Mouse (Mus musculus) kidney, postnatal 10 days (tissue): Measurements from ENCODE around the gene Dppa5a.
"Not testable (repeated sequence)": the region's sequence is repeated elsewhere in the genome, so short reads cannot be mapped to it uniquely, and the experiment has no call there.

ENCODE experiments used
- DNase-seq: peaks from one replicate; pipeline ENCODE4 v3.0.0; 2021; ENCODE audit warnings: mixed read lengths

Gene Dppa5a

DNA sequence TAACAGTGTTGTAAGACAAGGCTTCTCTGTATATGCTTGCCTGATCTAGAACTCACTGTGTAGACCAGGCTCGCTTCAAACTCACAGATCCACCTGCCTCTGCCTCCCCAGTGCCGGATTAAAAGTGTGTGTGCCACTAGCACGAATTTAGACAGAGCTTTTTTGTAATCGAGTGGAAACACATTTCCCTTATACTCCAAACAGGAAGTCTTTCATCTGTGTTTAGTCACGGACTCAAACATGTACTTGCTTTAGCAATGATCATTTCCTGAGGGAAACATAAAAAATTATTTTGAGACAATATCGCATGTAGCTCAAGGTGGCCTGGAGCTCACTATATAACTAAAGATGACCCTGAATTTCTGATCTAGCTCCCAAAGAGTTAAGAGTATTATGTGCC lies 4.6 kb downstream of the Dppa5a start:
- DNase-seq: no peak

DNA sequence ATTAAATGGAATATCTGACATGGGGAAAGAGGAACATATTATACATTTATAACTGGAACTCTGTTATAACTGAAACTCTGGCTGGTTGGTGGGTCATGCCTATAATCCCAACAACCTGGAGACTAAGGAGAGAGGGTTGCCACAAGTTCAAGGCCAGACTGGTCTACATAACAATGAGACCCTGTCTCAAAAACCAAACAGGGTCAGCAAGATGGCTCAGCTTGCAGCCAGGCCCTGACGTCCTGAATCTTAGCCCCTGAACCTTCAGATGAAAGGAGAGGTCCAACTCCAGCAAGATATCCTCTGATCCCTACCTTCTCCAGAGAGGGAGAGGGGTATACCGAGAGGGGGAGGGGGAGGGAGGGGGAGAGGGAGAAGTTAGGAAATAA lies 7.5 kb downstream of the Dppa5a start:
- no peak for DNase-seq

DNA sequence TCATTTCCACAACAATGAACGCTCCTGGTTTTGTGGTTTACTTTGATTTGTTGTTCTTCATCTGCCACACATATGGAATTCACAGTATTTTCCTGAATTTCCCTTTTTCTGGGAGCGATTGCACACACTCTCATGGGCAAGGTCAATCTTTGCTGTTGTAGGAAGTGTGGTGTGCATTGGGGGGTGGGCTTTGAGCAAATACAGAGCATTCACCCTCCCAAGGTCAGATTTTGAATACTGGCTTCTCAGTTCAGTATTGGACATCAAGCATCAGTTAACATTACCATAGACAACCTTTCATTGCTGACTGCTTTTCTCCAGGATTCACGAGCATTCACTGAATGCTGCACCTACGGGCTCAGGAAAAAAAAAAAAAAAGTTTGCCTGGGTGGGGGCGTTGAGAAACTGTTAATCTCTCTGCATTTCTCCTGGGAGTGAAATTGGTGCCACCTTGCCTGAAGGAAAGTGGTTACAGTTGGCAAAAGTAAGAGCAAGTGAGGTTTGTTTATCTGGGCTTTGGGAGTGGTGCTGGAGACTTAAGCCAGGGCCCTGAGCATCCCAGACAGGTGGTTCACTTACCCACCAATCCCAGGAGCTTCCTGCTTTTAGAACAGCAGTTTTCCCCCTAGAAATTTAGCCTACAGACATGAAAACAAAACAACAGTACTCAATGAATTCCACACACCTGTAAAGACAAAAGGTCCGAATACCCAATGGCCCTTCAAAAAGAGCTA lies 8.1 kb downstream of the Dppa5a start:
- no peak for DNase-seq

DNA sequence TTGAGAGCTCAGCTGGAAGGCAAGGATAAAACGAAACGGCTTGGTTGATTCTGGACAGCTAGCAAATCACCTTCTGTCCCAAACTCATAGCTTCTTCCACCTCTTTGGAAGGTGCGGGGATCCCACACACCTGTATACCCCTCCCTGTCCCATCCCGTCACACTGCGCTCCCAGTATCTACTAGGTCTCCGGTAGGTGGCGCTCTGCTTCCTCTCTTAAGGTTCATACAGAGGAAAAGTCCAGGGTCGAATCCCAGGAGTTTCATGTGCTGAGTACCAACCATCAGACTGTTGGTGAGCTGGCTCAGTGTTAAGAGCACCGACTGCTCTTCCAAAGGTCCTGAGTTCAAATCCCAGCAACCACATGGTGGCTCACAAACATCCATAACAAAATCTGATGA lies 9.9 kb downstream of the Dppa5a start:
- peak; percentile 86 for DNase-seq

DNA sequence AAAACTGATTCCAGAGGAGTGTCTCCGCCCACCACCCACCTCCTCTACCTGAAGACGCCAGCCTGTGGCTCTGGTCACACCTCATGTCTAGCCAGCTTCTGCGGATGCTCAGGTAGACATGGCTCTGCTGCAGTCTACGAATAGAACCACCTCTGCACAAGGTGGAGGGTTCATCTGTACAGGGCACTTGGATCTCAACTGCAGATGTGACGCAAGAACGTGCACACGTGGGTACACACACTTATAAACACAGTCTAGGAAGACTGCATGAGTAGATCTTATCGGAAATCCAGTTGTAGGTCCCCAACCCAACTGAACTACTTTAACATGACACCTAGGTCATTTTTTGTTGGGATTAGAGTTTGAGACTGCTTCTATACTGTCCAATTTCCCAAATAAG lies 12.4 kb downstream of the Dppa5a start, which contains the start of gene Gsta2:
TSS of gene Gsta2 (minus strand) at position 178 of the 400 bp plus-strand sequence.
- DNase-seq: no peak

DNA sequence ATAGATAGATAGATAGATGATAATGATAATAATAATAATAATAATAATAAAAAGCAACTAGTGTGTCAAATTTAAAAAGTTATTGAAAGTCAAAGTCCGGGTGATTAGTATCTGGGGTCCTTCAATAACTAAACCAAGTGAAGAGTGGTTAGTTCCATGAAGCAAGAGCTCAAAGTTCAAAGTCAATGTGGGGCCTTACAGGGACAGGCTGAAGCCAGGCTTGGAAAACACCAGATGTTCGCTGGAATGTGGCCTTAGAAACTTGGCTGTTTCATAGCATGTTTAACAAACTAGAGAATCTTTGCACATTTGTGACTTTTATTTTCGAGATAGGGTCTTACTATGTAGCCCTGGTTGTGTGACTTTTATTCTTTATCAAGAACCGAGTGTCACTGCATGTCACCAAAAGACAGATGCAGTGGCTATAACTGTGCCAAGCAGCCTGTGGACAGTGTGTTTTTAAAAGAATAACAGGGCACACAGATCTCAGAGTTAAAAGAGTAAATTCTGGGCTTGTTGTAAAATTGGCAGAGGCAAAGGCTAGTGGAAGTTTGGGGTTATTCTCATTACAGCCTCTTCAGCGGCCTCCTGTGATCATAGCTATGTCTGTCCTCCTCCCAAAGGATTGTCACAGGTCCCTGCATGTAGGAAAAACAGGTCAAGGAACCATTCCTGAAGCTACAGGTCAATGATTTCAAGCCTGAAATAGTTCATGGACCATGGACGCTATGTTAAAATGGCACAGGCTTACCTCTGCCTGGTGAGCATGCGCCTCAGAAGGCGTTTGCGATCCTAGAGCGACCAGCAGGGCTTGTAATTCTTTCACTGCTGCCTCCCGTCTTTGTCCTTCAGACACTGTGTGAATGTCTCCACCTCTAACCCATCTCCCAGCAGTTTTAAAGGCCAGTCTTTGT lies 13.1 kb downstream of the Dppa5a start:
- DNase-seq: peak; percentile 32

DNA sequence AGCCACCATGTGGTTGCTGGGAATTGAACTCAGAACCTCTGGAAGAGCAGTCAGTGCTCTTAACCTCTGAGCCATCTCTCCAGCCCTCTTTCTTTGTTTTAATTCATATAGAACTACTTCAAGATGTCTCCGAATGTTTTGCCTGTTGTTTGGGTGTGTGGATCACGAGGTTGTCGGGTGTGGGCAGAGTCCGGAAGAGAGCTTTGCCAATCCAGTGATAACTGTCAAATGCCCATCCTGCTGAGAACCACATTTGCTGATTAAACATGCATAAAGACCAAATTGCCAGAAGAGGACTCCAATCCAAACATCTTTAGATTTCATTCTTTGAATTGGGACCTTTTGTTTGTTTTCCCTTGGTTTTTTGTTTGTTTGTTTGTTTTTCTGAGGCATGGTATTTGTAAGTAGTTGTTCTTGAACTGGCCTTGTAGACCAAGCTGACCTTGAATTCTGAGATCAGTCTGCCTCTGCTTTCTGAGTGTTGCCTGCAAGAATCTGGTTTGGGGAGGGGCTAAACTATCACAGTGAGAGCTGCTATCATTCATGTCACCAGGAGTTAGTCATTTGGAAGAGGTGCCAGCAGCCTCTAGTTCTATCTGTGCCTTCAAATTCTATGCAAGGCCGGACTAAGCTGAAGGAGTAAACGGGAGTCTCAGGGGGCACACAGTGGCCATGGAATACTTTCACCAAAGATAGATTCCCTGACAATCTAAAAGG lies 16.3 kb downstream of the Dppa5a start:
- no peak for DNase-seq

DNA sequence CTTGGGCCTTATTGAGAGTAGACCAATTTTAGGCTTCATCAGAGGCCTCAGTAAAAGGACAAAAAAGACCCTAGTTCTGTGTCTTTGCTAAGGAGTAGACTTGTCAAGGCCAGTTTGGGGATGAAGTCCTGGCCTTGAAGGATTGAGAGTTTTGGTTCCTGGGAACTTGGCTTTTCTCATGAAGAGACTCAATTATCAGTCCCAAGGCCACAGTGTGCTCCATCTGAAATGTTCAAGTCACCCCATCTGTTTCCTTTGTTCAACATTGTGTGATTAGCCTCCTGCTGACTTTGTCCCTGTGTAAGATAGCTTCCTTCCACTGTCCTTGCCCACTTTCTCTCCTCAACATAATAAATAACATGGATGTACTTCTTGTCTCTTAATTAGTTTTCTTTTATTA lies 18.0 kb downstream of the Dppa5a start:
- DNase-seq: not testable (repeated sequence)

DNA sequence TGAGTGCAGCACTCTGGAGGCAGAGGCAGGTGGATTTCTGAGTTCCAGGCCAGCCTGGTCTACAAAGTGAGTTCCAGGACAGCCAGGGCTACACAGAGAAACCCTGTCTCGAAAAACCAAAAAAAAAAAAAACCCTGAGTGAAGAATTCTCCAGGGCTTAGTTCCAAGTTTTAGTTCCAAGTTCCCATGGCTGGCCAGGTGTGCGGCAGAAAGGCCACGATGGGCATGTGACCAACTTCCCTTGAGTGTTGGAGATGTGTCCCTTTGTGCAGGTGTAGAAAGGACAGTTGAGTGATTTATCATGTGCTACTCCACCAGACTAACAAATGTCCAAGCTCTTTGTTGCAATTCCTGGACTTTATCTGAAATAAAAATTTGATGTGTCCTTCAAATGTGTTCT lies 18.8 kb downstream of the Dppa5a start:
- not testable (repeated sequence) for DNase-seq

DNA sequence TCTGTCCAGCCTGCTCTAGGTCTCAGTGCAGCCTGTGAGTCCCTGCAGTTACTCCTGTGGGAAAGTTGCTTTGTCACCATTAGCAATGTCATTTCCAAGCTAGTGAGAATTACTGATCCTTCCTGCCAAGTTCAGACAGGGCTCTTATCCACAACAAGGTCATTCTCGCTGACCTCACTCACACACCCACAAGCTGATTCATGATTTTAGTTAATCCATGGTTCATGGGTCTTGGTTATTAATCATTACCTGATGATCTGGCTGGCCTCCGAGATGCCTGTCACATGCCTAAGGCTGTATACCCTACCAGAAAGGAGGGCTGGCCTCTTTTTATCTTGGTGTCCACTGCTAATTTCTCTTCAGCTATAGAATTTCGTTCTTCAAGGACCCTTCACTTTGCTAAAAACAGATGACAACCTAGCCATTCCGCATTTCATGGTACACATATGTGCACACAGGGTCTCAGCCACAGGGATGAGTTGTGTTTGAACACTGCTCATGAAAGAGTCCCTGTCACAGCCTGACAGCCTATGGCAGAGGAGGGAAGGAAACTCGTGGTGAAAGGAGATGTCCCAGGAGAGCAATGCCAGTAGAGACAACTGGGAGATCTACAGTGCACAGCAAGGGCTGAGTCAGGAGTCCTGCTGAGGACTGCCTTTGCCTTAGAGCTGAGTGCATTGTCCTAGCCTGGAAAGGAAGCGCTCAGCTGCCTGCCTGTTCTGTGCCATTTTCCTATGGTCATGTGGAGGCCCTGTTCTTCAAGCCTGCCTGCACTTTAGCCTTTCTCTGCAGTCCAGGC lies 19.6 kb downstream of the Dppa5a start:
- DNase-seq: peak; percentile 69

DNA sequence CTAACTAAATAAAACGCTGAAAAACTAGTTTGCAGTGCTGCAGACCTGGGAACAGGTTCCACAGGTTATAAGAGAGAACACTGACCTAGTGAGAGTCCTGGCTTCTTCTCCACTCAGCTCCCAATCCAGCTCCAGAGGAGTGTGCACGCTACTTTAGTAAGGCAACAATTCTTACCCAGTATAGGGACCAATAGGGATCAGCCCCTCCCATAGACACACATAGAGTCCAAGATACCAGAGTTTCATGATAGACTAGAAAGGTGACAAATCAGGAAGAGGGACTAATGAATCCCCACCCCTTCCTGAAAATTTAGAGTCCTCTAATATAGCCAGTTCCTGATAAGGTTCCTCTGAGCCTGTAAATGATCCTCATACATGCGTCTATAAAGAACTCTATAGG lies 21.0 kb downstream of the Dppa5a start:
- DNase-seq: no peak

DNA sequence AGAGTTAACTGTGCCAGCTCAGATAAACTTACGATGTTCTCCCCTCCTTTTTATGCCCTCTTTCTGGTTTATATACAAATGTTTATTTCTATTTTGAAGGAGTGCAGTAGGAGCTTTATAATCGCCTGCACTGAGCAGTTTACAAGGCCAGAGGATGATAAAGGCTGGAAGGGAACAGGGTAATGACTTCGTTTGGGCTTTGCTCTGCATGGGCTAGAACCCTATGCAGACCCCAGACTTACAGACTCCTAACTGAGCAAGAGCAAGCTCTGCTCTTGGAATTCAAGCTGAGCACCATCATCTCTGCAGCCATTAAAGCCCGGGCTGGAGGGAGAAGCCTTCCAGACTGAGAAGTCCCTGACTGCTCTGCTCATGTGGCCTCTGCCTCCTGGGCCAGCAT lies 22.7 kb downstream of the Dppa5a start:
- not testable (repeated sequence) for DNase-seq

DNA sequence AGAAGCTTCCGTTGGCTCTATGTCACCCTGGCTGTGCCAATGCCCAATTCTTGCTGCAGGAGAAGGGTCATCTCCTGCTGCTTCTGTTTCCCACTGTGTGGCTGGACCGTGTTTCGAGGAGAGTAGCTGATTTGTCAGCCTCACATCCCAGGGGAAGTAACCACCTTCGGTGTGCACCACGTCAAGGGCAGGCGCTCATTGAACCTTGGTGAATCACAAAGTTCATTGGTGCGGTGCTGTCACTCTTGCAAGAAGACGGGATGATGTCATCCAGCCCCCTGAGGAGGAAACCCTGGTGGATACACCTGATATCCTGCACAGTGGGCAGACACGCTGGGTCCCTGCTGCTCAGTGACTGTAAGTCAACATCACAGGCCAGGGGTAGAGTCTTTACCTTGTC lies 24.9 kb downstream of the Dppa5a start:
- DNase-seq: not testable (repeated sequence)

DNA sequence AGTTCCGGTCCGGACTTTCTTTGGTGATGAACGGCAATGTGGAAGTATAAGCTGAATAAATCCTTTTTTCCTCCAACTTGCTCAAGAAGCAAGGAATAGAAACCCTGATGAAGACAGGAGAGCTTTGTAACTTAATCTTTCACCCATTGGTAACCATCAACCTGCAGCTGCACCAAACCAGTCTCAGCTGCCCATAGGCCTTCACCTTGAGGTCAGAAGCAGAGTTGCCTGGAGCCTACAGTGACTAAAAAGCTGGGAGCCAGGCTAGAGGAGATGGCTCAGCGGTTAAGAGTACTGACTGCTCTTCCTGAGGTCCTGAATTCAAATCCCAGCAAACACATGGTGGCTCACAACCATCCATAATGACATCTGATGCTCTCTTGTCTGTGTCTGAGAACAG lies 25.5 kb downstream of the Dppa5a start:
- not testable (repeated sequence) for DNase-seq

DNA sequence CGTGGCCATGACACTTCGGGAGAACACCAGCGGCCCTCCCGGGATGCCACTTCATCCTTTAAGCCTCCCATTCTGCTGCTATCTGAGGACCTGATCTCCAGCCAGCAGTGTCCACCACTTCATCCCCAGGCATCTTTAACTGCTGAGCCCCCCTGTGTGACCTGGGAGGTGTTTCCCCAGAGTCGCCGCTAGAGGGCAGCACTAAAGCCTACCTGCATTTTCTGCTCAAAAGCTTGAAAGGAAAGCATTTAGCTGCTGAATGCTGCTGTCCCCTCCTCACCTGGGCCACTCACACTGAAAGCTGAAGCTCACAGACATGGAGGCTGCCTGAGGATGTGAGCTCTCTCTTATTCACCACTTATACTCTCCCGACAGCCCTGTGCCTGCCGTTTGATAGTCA lies 27.7 kb downstream of the Dppa5a start:
- DNase-seq: peak; percentile 61

DNA sequence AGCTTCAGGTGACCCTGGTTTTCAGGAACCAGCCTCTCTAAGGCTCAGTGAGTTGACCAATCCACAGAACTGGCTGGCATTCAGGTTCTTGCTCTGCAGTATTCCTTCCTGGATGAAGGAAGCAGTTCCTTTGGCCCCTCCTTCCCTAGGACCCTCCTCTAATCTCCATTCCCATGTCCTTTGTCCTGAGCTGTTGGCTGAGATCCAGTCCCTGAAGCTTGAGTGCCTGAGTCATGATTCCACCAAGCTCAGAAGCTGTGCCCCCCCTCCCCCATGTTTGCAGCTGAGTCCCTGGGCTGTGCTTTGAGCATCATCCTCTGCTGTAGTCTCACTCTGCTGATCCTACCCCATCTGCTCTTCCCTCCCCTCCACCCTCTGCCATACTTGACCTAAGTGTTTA lies 30.9 kb downstream of the Dppa5a start:
- DNase-seq: peak; percentile 27

DNA sequence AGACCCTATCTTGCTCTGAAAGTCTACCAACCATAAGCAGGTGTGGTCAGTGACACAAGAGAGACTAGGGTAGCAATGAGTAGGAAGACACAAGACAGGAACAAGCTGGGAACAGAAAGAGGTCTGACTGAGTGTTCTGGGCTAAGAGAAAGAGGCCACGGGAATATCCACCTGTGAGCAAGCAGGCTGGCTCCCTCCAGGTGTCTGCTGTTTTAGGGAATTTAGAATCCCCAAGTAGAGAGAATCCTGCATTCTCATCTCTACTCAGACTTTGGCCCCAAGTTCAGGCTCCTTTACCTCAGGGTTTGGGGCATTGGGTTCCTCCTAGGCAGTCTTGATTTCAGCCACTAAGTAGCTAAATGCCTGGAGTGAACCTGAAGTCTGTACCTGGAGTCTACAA lies 40.7 kb downstream of the Dppa5a start, which contains the start of gene Omt2b:
TSS of gene Omt2b (plus strand) at position 301 of the 400 bp plus-strand sequence.
- DNase-seq: not testable (repeated sequence)

DNA sequence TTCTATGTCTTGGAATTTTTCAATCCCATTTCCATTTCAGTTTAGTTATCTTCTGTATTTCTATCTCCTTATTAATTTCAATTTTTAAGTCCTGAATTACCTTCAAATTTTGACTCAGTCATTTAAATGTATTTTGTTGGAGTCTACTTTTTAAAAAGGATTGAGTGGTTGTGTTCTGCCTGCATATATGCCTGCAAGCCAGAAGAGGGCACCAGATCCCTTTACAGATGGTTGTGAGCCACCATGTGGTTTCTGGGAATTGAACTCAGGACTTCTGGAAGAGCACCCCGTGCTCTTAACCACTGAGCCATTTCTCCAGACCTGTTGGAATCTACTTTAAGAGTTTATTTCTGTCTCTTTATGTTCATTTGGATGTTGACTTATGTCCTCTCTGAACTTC lies 48.5 kb downstream of the Dppa5a start:
- no peak for DNase-seq
